Mouse (Mus musculus): Measurements from ENCODE around the gene Tbl2.

DNA sequence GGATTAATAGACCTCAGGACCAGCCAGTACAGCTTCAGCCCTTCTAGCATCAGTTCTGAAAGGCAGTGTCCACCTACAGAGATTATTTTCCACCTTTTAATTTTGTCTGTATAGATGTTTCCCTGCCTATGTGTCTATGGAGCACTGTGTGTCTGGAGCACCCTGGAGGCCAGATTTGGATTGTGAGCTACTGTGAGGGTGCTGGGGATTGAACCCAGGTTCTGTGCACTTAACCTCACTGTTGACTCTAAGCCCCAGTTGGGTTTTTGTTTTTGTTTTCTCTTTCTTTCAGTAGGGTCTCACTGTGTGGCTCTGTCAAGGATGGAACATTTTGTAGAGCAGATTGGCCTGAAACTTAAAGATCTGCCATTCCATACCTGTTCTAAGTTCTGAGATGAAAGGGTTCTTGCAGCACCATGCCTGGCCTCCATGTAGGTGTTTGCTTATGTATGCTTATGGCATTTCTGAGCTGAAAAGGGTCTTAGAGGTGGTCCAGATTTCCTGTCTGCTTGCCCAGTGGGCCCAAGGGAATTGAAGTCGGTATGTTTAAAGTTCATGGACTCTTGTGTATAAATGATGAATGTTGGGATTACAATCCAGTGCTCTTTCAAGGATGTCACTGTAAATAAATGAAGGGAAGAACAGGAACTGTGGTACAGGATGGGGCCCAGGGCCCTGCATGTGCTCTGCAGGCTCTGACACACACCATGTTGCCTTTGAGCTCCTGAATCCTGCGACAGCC lies 40.0 kb downstream of the Tbl2 start:
- no peak for TF ChIP-seq CTCF (IDR thresholded peaks at IDR 0.05; ENCODE audit: borderline replicate concordance, insufficient read depth, low read length)
- TF ChIP-seq POLR2A (IDR thresholded peaks at IDR 0.05; ENCODE audit: low read depth, low read length): no peak

Data from embryonic fibroblast, embryonic 13.5 days (primary cell).